In the genomic region with DNA sequence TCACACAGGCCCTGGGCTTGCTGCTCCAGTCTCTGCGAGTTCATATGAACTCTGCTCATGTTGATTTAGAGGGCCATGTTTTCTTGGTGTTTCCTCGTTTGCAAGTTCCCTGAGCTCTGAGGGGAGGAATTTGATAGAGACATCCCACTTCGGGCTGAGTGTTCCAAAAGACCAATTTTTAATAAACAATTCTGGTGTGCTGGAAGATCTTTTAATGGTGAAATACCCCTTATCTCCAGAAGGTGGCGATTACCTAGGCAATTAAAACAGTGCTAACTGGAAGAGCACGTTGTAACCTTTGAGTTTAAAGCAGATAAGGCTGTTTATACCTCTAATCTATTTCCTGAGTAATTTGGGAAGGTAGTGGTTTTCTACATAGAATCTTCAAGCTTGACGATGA, we compare ENCODE assay signal across 10 mouse cellular contexts. TPM values are rescaled to one million over a fixed set of nuclear protein-coding genes. Genes with fewer than 3 reads are reported as not detected.
DNase-seq lines count a peak whose midpoint lies in the region; ATAC-seq and TF ChIP-seq lines count a peak whose summit lies in the region.
"Had no signal": no experiment of that assay in that cellular context is flagged by ENCODE, and none has a peak within 500 bp of the region (broad histone marks: within the 10 kb centered on the region; RNA-seq: fewer than 3 reads in every experiment).

No protein-coding gene starts in this region.

- no peaks in the 10 kb centered on the region for H3K27me3 ChIP-seq in limb, embryonic 14.5 days (ENCODE audit: control insufficient read depth, insufficient read depth, low read length)

- peaks cover 7% of the 10 kb centered on the region; the same call in 1 of the 2 replicates for H3K4me1 ChIP-seq in limb, embryonic 14.5 days (ENCODE audit: control insufficient read depth, insufficient read depth, low read length)

- H3K27ac ChIP-seq in limb, embryonic 14.5 days (replicated peaks; ENCODE audit: low read depth, low read length), result no peak overlapping the region
- H3K27ac ChIP-seq: neural tube, embryonic 13.5 days had no signal

- H3K4me2 ChIP-seq in limb, embryonic 14.5 days (replicated peaks; ENCODE audit: low read depth, low read length, severe bottlenecking), result no peak overlapping the region
- H3K4me2 ChIP-seq: neural tube, embryonic 13.5 days had no signal

- peak; percentile 7 for DNase-seq in cerebellum, adult 8-10 months
- no peak for DNase-seq in cerebellum, adult 11-12 months
- DNase-seq in kidney, postnatal 36 days, result peak; percentile 8 to 36
- no peak for DNase-seq in kidney, postnatal 4 days
- peak; percentile 25 for DNase-seq in Muller cell, postnatal 12 days (ENCODE audit: inconsistent ontology term)
- DNase-seq in limb, embryonic 14.5 days (ENCODE audit: low spot score), result peak; percentile 71
- DNase-seq in layer of hippocampus, postnatal 25 days (ENCODE audit: extremely low spot score in 1 of 2, low spot score in 1 of 2), result no peak
- DNase-seq: layer of hippocampus, adult 9-11 months had no signal

- no peaks in the 10 kb centered on the region for H3K9me3 ChIP-seq in limb, embryonic 14.5 days (ENCODE audit: control insufficient read depth, low read length)
- H3K9me3 ChIP-seq: neural tube, embryonic 13.5 days had no signal

- WGBS in limb, embryonic 14.5 days, result 23% methylated on average over 6 of the region's 6 CpGs

- TF ChIP-seq POLR2A in limb, embryonic 14.5 days (IDR thresholded peaks at IDR 0.05; ENCODE audit: borderline replicate concordance, extremely low read depth, insufficient read depth, insufficient read length), result no peak

- no peak for ATAC-seq in limb, embryonic 14.5 days (ENCODE audit: low FRiP score, low read depth)
- ATAC-seq in erythroid progenitor cell, adult 5-6 weeks (replicated peaks; ENCODE audit: low FRiP score, poor library complexity, severe bottlenecking), result no peak

- H3K4me3 ChIP-seq in limb, embryonic 14.5 days (replicated peaks; ENCODE audit: low read length), result no peak overlapping the region
- H3K4me3 ChIP-seq: neural tube, embryonic 13.5 days had no signal

- H3K36me3 ChIP-seq in limb, embryonic 14.5 days (ENCODE audit: control insufficient read depth, insufficient read depth, low read length), result no peaks in the 10 kb centered on the region
- H3K36me3 ChIP-seq: neural tube, embryonic 13.5 days had no signal

- no peak overlapping the region for H3K9ac ChIP-seq in limb, embryonic 14.5 days (ENCODE audit: low read depth, low read length, severe bottlenecking)
- H3K9ac ChIP-seq: neural tube, embryonic 13.5 days had no signal

RNA-seq across cellular contexts. Expression of gene Shq1, which starts 4.0 kb away (rescaled TPM):
- 8.7 and 9.5 TPM in 2 replicates for polyA plus RNA-seq in limb, embryonic 14.5 days (2012; rRNA removed)
- 12.3 and 14.4 TPM in 2 replicates for polyA plus RNA-seq in limb, embryonic 14.5 days (2014; fragmentation: Nextera tagmentation; extraction: Ambion mirVana)
- total RNA-seq in erythroid progenitor cell, adult 5-6 weeks (2015; ENCODE audit: low replicate concordance), result under 0.01 and 1.7 TPM in 2 replicates
- 0.30 and 3.7 TPM in 2 replicates for total RNA-seq in erythroid progenitor cell, adult 5-6 weeks (2017; ENCODE audit: low replicate concordance)
- total RNA-seq in layer of hippocampus, postnatal 25 days (2021), result 1 to 10 TPM; 4.9 to 5.9 TPM

RNA-seq across cellular contexts. Expression of gene Gxylt2, which starts 29.6 kb away (rescaled TPM):
- polyA plus RNA-seq in limb, embryonic 14.5 days (2012; rRNA removed), result 27.6 and 32.3 TPM in 2 replicates
- 27.1 and 33.6 TPM in 2 replicates for polyA plus RNA-seq in limb, embryonic 14.5 days (2014; fragmentation: Nextera tagmentation; extraction: Ambion mirVana)
- total RNA-seq in erythroid progenitor cell, adult 5-6 weeks (2015; ENCODE audit: low replicate concordance), result not detected in 2 replicates
- total RNA-seq in erythroid progenitor cell, adult 5-6 weeks (2017; ENCODE audit: low replicate concordance), result not detected in 2 replicates
- total RNA-seq in layer of hippocampus, postnatal 25 days (2021), result 1 to 10 TPM; 1.6 to 2.0 TPM

Comparison
In these comparisons a context has a peak if more than half of its experiments do, and no peak if none do; other contexts are left out.
1. DNase-seq: peak in cerebellum, adult 8-10 months (single experiment), kidney, postnatal 36 days (2 of 2), Muller cell, postnatal 12 days (single experiment) and limb, embryonic 14.5 days (single experiment); none in cerebellum, adult 11-12 months (single experiment), kidney, postnatal 4 days (0 of 2) and layer of hippocampus, postnatal 25 days (0 of 2).